Mouse (Mus musculus): ENCODE results near the gene Carhsp1. TPM values are rescaled to one million over a fixed set of nuclear protein-coding genes. Genes with fewer than 3 reads are reported as not detected.
A peak's percentile ranks its signal among the peaks of the same experiment; 100 is the strongest.

The Carhsp1 gene
- polyA plus RNA-seq, 1 experiment from 2014 or later: 133 TPM

DNA sequence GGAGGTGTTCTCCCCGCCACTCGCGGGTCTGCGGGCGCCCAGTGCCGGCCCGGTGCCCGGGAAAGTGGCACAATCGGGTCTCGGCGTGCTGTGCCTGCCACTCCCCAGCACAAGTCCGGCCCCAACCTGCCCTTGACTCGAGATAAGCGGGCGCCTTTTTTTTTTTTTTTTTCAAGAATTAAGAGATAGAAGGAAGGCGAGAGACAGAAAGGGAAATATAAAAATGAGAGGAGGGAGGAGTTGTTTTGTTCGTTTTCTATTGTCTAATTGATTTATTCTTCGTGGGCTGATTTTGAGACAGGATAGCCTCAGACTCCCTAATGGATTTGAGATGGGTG lies 364 bp upstream of the Carhsp1 start:
- H3K27ac ChIP-seq: peak overlapping the region; percentile 87
- 0% methylated on average over 18 of the region's 18 CpGs for WGBS
- H3K9me3 ChIP-seq: no peaks in the 10 kb centered on the region
- H3K4me3 ChIP-seq: peak overlapping the region; percentile 80
- DNase-seq (ENCODE audit: low spot score): no peak
- H3K36me3 ChIP-seq: peaks cover 2% of the 10 kb centered on the region; the same call in 1 of the 2 replicates
- H3K27me3 ChIP-seq (ENCODE audit: insufficient read depth, poor library complexity, severe bottlenecking): peaks cover 8% of the 10 kb centered on the region; the same call in 1 of the 2 replicates
- H3K4me1 ChIP-seq: peaks cover 51% of the 10 kb centered on the region

- peak overlapping the region; percentile 87 for H3K27ac ChIP-seq
- H3K4me3 ChIP-seq: peak overlapping the region; percentile 80
- 8% methylated on average over 15 of the region's 15 CpGs for WGBS
- peak; percentile 83 for DNase-seq (ENCODE audit: low spot score)
- H3K9me3 ChIP-seq: no peaks in the 10 kb centered on the region
- H3K36me3 ChIP-seq: peaks cover 4% of the 10 kb centered on the region; the same call in 1 of the 2 replicates
- peaks cover 71% of the 10 kb centered on the region for H3K4me1 ChIP-seq
- H3K27me3 ChIP-seq (ENCODE audit: insufficient read depth, poor library complexity, severe bottlenecking): peaks cover 8% of the 10 kb centered on the region; the same call in 1 of the 2 replicates
Observed at GRCm38 (mm10) chr16:8670041-8671035, 1.6 kb downstream of the Carhsp1 start.

GRCm38 (mm10) chr16:8669432-8669831 lies 2.5 kb downstream of the Carhsp1 start:
- DNase-seq (ENCODE audit: low spot score): no peak
- Histone ChIP-seq H3K9me3 (no peaks in the 10 kb centered on the region), H3K27ac (peak overlapping the region; percentile 87), H3K4me3 (peak overlapping the region; percentile 80), H3K27me3 (ENCODE audit: insufficient read depth, poor library complexity, severe bottlenecking) (peaks cover 8% of the 10 kb centered on the region; the same call in 1 of the 2 replicates), H3K4me1 (peaks cover 78% of the 10 kb centered on the region), H3K36me3 (peaks cover 9% of the 10 kb centered on the region)
- 62% methylated on average over 5 of the region's 5 CpGs for WGBS

DNA sequence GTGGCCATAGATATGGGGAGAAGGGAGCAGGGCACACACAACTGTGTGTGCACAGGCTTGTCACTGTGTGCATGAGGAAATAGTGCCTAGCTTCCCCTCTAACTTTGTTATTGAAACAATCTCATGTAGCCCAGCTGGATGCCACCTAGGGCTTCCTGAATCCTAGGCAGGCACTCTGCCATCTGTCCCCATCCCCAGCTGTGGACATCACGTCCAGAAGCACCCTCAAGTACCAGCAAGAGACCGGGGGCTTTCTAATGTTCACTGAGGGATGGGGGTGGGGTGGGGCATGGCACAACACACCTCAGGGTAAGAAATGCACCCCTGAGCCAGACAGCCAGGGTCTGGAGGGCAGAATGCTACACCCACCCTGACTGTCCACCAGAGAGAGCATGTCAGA lies 3.6 kb downstream of the Carhsp1 start:
- H3K36me3 ChIP-seq: peaks cover 20% of the 10 kb centered on the region
- H3K4me1 ChIP-seq: peaks cover 77% of the 10 kb centered on the region
- H3K9me3 ChIP-seq: no peaks in the 10 kb centered on the region
- H3K4me3 ChIP-seq: peak overlapping the region; percentile 80
- no peak for DNase-seq (ENCODE audit: low spot score)
- WGBS: 67% methylated on average over 2 of the region's 2 CpGs
- peaks cover 7% of the 10 kb centered on the region; the same call in 1 of the 2 replicates for H3K27me3 ChIP-seq (ENCODE audit: insufficient read depth, poor library complexity, severe bottlenecking)
- H3K27ac ChIP-seq: peak overlapping the region; percentile 87

DNA sequence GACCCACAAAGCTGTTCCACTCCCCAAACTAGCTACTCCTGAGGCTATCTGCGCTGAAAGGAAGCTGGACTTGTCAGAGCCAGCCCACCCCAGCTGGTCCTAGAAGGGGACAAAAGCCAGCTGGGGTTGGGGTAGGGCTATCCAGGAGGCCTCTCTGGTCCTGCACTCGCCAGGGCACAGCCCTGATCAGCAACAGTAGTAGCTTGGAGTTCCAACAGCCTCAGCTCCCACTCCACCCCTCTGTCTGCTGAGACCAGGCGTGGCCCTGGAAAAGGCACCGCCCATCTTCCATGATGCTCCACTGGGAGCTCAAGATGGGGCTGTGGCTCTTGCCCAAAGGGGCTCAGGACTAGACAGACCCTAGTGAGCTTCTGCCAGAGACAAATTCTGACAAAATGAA lies 4.1 kb downstream of the Carhsp1 start:
- DNase-seq (ENCODE audit: low spot score): no peak
- H3K27me3 ChIP-seq (ENCODE audit: insufficient read depth, poor library complexity, severe bottlenecking): 0 out of 2 replicates have a peak, but pooled peaks cover 1% of the 10 kb centered on the region
- H3K27ac ChIP-seq: peak overlapping the region; percentile 87
- H3K9me3 ChIP-seq: no peaks in the 10 kb centered on the region
- 68% methylated on average over 4 of the region's 4 CpGs for WGBS
- peaks cover 81% of the 10 kb centered on the region for H3K4me1 ChIP-seq
- H3K4me3 ChIP-seq: no peak overlapping the region
- H3K36me3 ChIP-seq: peaks cover 25% of the 10 kb centered on the region

DNA sequence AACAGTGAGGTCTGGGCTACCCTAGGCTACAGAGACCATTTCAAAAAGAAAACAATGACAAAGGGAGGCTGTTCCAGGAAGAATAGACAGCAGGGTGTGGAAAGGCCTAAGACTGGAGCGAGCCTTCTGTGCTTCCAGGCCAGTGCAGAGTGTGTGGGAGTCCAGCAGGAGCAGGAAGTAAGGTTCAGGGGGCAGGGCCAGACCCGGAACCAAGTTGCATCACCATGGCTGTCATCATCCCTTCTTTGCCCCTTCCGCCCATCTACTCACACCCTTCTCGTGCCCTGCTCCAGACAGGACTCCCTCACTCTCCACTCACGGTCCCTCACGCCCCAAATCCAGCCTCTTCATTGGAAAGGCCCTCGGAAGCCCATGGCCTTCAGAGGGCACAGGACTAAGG lies 4.7 kb downstream of the Carhsp1 start:
- H3K4me3 ChIP-seq: no peak overlapping the region
- WGBS: 62% methylated on average over 7 of the region's 7 CpGs
- H3K4me1 ChIP-seq: peaks cover 81% of the 10 kb centered on the region
- no peak for DNase-seq (ENCODE audit: low spot score)
- no peaks in the 10 kb centered on the region for H3K27me3 ChIP-seq (ENCODE audit: insufficient read depth, poor library complexity, severe bottlenecking)
- H3K27ac ChIP-seq: peak overlapping the region; percentile 87
- H3K36me3 ChIP-seq: peaks cover 31% of the 10 kb centered on the region
- H3K9me3 ChIP-seq: no peaks in the 10 kb centered on the region

- H3K4me3 ChIP-seq: no peak overlapping the region
- no peaks in the 10 kb centered on the region for H3K9me3 ChIP-seq
- no peaks in the 10 kb centered on the region for H3K27me3 ChIP-seq (ENCODE audit: insufficient read depth, poor library complexity, severe bottlenecking)
- WGBS: 22% methylated on average over 2 of the region's 2 CpGs
- H3K27ac ChIP-seq: peak overlapping the region; percentile 72
- peak; percentile 85 for DNase-seq (ENCODE audit: low spot score)
- H3K4me1 ChIP-seq: peaks cover 78% of the 10 kb centered on the region
- peaks cover 39% of the 10 kb centered on the region for H3K36me3 ChIP-seq
Observed at GRCm38 (mm10) chr16:8666452-8666851, 5.5 kb downstream of the Carhsp1 start.

GRCm38 (mm10) chr16:8665367-8665766 lies 6.6 kb downstream of the Carhsp1 start:
- DNase-seq (ENCODE audit: low spot score): no peak
- H3K4me3 ChIP-seq: no peak overlapping the region
- H3K9me3 ChIP-seq: no peaks in the 10 kb centered on the region
- H3K27me3 ChIP-seq (ENCODE audit: insufficient read depth, poor library complexity, severe bottlenecking): no peaks in the 10 kb centered on the region
- 83% methylated on average over 5 of the region's 5 CpGs for WGBS
- H3K36me3 ChIP-seq: peaks cover 48% of the 10 kb centered on the region
- peak overlapping the region; percentile 13; the same call in 1 of the 2 replicates for H3K27ac ChIP-seq
- H3K4me1 ChIP-seq: peaks cover 67% of the 10 kb centered on the region

- peaks cover 52% of the 10 kb centered on the region for H3K4me1 ChIP-seq
- no peak overlapping the region for H3K4me3 ChIP-seq
- H3K9me3 ChIP-seq: no peaks in the 10 kb centered on the region
- DNase-seq (ENCODE audit: low spot score): no peak
- WGBS: 85% methylated on average over 24 of the region's 24 CpGs
- no peaks in the 10 kb centered on the region for H3K27me3 ChIP-seq (ENCODE audit: insufficient read depth, poor library complexity, severe bottlenecking)
- H3K27ac ChIP-seq: peak overlapping the region; percentile 54; the same call in 1 of the 2 replicates
- H3K36me3 ChIP-seq: peaks cover 60% of the 10 kb centered on the region
Observed at GRCm38 (mm10) chr16:8663606-8664539, 8.1 kb downstream of the Carhsp1 start.

- Histone ChIP-seq H3K4me1 (peaks cover 44% of the 10 kb centered on the region), H3K9me3 (no peaks in the 10 kb centered on the region), H3K27ac (peak overlapping the region; percentile 31; the same call in 1 of the 2 replicates), H3K4me3 (no peak overlapping the region), H3K36me3 (peaks cover 66% of the 10 kb centered on the region), H3K27me3 (ENCODE audit: insufficient read depth, poor library complexity, severe bottlenecking) (no peaks in the 10 kb centered on the region)
- no peak for DNase-seq (ENCODE audit: low spot score)
- WGBS: 55% methylated on average over 2 of the region's 2 CpGs
Observed at GRCm38 (mm10) chr16:8663022-8663421, 8.9 kb downstream of the Carhsp1 start.

- WGBS: 91% methylated on average over 4 of the region's 4 CpGs
- H3K27ac ChIP-seq: no peak overlapping the region
- H3K4me1 ChIP-seq: peaks cover 10% of the 10 kb centered on the region; the same call in 1 of the 2 replicates
- no peaks in the 10 kb centered on the region for H3K27me3 ChIP-seq (ENCODE audit: insufficient read depth, poor library complexity, severe bottlenecking)
- no peaks in the 10 kb centered on the region for H3K9me3 ChIP-seq
- peaks cover 88% of the 10 kb centered on the region for H3K36me3 ChIP-seq
- no peak overlapping the region for H3K4me3 ChIP-seq
- DNase-seq (ENCODE audit: low spot score): no peak
Observed at GRCm38 (mm10) chr16:8658764-8659163, 13.2 kb downstream of the Carhsp1 start.

DNA sequence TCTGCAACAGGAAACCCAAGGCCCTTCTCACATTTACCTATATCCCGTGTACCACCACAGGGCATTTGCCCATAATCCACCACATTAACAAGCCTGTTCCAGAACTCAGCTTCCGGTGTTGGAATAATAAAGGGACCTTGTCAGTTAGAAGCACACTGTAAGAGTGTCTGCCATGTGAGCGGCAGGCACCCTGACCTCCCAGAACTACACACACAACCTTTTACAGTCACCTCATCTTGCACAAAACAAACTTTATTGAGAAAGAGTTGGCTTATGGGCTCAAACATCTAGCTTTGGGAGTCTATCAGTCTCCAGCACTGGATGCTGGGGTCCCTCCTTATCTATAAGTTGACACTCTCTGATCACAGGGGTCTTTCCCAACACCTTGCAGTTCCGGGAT lies 13.6 kb downstream of the Carhsp1 start:
- no peak for DNase-seq (ENCODE audit: low spot score)
- Histone ChIP-seq H3K27me3 (ENCODE audit: insufficient read depth, poor library complexity, severe bottlenecking) (no peaks in the 10 kb centered on the region), H3K36me3 (peaks cover 87% of the 10 kb centered on the region)

More for the DNA sequence above, 13.6 kb downstream of the Carhsp1 start:
- H3K4me3 ChIP-seq: no peak overlapping the region
- 85% methylated on average over 4 of the region's 4 CpGs for WGBS
- peaks cover 9% of the 10 kb centered on the region; the same call in 1 of the 2 replicates for H3K4me1 ChIP-seq
- no peaks in the 10 kb centered on the region for H3K9me3 ChIP-seq
- H3K27ac ChIP-seq: no peak overlapping the region

Data from heart, embryonic 10.5 days (tissue).